Mouse (Mus musculus): ENCODE measurements around the gene Noxa1. TPM values are rescaled to one million over a fixed set of nuclear protein-coding genes. Genes with fewer than 3 reads are reported as not detected.

Noxa1 gene
- polyA plus RNA-seq, 1 experiment from 2014 or later: 4.4 TPM

GRCm38 (mm10) chr2:25120963-25121362 lies 26.0 kb upstream of the Noxa1 start:
- H3K9me3 ChIP-seq (ENCODE audit: control insufficient read depth, low read length): no peaks in the 10 kb centered on the region
- no peaks in the 10 kb centered on the region for H3K36me3 ChIP-seq (ENCODE audit: control insufficient read depth, insufficient read depth, low read length)
- no peak overlapping the region for H3K4me3 ChIP-seq (ENCODE audit: low read depth, low read length)
- no peak overlapping the region for H3K9ac ChIP-seq (ENCODE audit: low read length)
- H3K4me2 ChIP-seq (replicated peaks; ENCODE audit: low read depth): no peak overlapping the region
- H3K27ac ChIP-seq (replicated peaks): no peak overlapping the region
- 71% methylated on average over 7 of the region's 7 CpGs for WGBS
- no peak for TF ChIP-seq CTCF (IDR thresholded peaks at IDR 0.05; ENCODE audit: low read depth)
- TF ChIP-seq EP300 (optimal IDR thresholded peaks at IDR 0.05): no peak
- no peaks in the 10 kb centered on the region for H3K4me1 ChIP-seq (replicated peaks; ENCODE audit: control insufficient read depth, insufficient read depth)
- no peak for ATAC-seq (ENCODE audit: low FRiP score, low TSS enrichment)
- DNase-seq (ENCODE audit: low spot score): no peak
- no peaks in the 10 kb centered on the region for H3K27me3 ChIP-seq (ENCODE audit: control insufficient read depth, insufficient read depth, low read length)

- DNase-seq (ENCODE audit: low spot score): no peak
- H3K4me2 ChIP-seq (replicated peaks; ENCODE audit: low read depth): no peak overlapping the region
- no peaks in the 10 kb centered on the region for H3K36me3 ChIP-seq (ENCODE audit: control insufficient read depth, insufficient read depth, low read length)
- no peak overlapping the region for H3K9ac ChIP-seq (ENCODE audit: low read length)
- no peaks in the 10 kb centered on the region for H3K27me3 ChIP-seq (ENCODE audit: control insufficient read depth, insufficient read depth, low read length)
- no peaks in the 10 kb centered on the region for H3K9me3 ChIP-seq (ENCODE audit: control insufficient read depth, low read length)
- TF ChIP-seq CTCF (IDR thresholded peaks at IDR 0.05; ENCODE audit: low read depth) (no peak), EP300 (optimal IDR thresholded peaks at IDR 0.05) (no peak)
- 57% methylated on average over 2 of the region's 2 CpGs for WGBS
- no peak overlapping the region for H3K27ac ChIP-seq (replicated peaks)
- no peaks in the 10 kb centered on the region for H3K4me1 ChIP-seq (replicated peaks; ENCODE audit: control insufficient read depth, insufficient read depth)
- ATAC-seq (ENCODE audit: low FRiP score, low TSS enrichment): no peak
- H3K4me3 ChIP-seq (ENCODE audit: low read depth, low read length): no peak overlapping the region
Observed at GRCm38 (mm10) chr2:25115442-25115841, 20.5 kb upstream of the Noxa1 start.

- H3K27me3 ChIP-seq (ENCODE audit: control insufficient read depth, insufficient read depth, low read length): no peaks in the 10 kb centered on the region
- H3K27ac ChIP-seq (replicated peaks): no peak overlapping the region
- TF ChIP-seq EP300 (optimal IDR thresholded peaks at IDR 0.05) (no peak), CTCF (IDR thresholded peaks at IDR 0.05; ENCODE audit: low read depth) (no peak)
- H3K4me1 ChIP-seq (replicated peaks; ENCODE audit: control insufficient read depth, insufficient read depth): no peaks in the 10 kb centered on the region
- ATAC-seq (ENCODE audit: low FRiP score, low TSS enrichment) (no peak), DNase-seq (ENCODE audit: low spot score) (no peak)
- H3K9ac ChIP-seq (ENCODE audit: low read length): no peak overlapping the region
- no peak overlapping the region for H3K4me3 ChIP-seq (ENCODE audit: low read depth, low read length)
- no peak overlapping the region for H3K4me2 ChIP-seq (replicated peaks; ENCODE audit: low read depth)
- no peaks in the 10 kb centered on the region for H3K36me3 ChIP-seq (ENCODE audit: control insufficient read depth, insufficient read depth, low read length)
- 79% methylated on average over 2 of the region's 2 CpGs for WGBS
- H3K9me3 ChIP-seq (ENCODE audit: control insufficient read depth, low read length): no peaks in the 10 kb centered on the region
Observed at GRCm38 (mm10) chr2:25114308-25114707, 19.4 kb upstream of the Noxa1 start.

- no peaks in the 10 kb centered on the region for H3K27me3 ChIP-seq (ENCODE audit: control insufficient read depth, insufficient read depth, low read length)
- peak overlapping the region; percentile 56 for H3K27ac ChIP-seq (replicated peaks)
- H3K4me1 ChIP-seq (replicated peaks; ENCODE audit: control insufficient read depth, insufficient read depth): no peaks in the 10 kb centered on the region; the same call in 1 of the 2 replicates
- no peaks in the 10 kb centered on the region for H3K36me3 ChIP-seq (ENCODE audit: control insufficient read depth, insufficient read depth, low read length)
- no peaks in the 10 kb centered on the region for H3K9me3 ChIP-seq (ENCODE audit: control insufficient read depth, low read length)
- DNase-seq (ENCODE audit: low spot score): no peak
- H3K9ac ChIP-seq (ENCODE audit: low read length): no peak overlapping the region
- H3K4me3 ChIP-seq (ENCODE audit: low read depth, low read length): no peak overlapping the region
- TF ChIP-seq EP300 (optimal IDR thresholded peaks at IDR 0.05): no peak
- TF ChIP-seq CTCF (IDR thresholded peaks at IDR 0.05; ENCODE audit: low read depth): no peak
- ATAC-seq (ENCODE audit: low FRiP score, low TSS enrichment): peak; percentile 68
- H3K4me2 ChIP-seq (replicated peaks; ENCODE audit: low read depth): no peak overlapping the region
- 56% methylated on average over 9 of the region's 9 CpGs for WGBS
Observed at GRCm38 (mm10) chr2:25111184-25111791, 16.3 kb upstream of the Noxa1 start.

GRCm38 (mm10) chr2:25110505-25111183 lies 15.7 kb upstream of the Noxa1 start:
- Histone ChIP-seq H3K27ac (replicated peaks) (peak overlapping the region; percentile 56), H3K4me2 (replicated peaks; ENCODE audit: low read depth) (no peak overlapping the region), H3K27me3 (ENCODE audit: control insufficient read depth, insufficient read depth, low read length) (no peaks in the 10 kb centered on the region), H3K4me1 (replicated peaks; ENCODE audit: control insufficient read depth, insufficient read depth) (no peaks in the 10 kb centered on the region; the same call in 1 of the 2 replicates), H3K9ac (ENCODE audit: low read length) (no peak overlapping the region), H3K9me3 (ENCODE audit: control insufficient read depth, low read length) (no peaks in the 10 kb centered on the region), H3K36me3 (ENCODE audit: control insufficient read depth, insufficient read depth, low read length) (no peaks in the 10 kb centered on the region), H3K4me3 (ENCODE audit: low read depth, low read length) (no peak overlapping the region)
- TF ChIP-seq CTCF (IDR thresholded peaks at IDR 0.05; ENCODE audit: low read depth) (no peak), EP300 (optimal IDR thresholded peaks at IDR 0.05) (no peak)
- ATAC-seq (ENCODE audit: low FRiP score, low TSS enrichment) (no peak), DNase-seq (ENCODE audit: low spot score) (no peak)

- H3K4me2 ChIP-seq (replicated peaks; ENCODE audit: low read depth): no peak overlapping the region
- no peak overlapping the region for H3K27ac ChIP-seq (replicated peaks)
- no peak for DNase-seq (ENCODE audit: low spot score)
- H3K9me3 ChIP-seq (ENCODE audit: control insufficient read depth, low read length): no peaks in the 10 kb centered on the region
- H3K36me3 ChIP-seq (ENCODE audit: control insufficient read depth, insufficient read depth, low read length): no peaks in the 10 kb centered on the region
- H3K27me3 ChIP-seq (ENCODE audit: control insufficient read depth, insufficient read depth, low read length): no peaks in the 10 kb centered on the region
- H3K4me1 ChIP-seq (replicated peaks; ENCODE audit: control insufficient read depth, insufficient read depth): no peaks in the 10 kb centered on the region; the same call in 1 of the 2 replicates
- no peak for TF ChIP-seq EP300 (optimal IDR thresholded peaks at IDR 0.05)
- no peak for TF ChIP-seq CTCF (IDR thresholded peaks at IDR 0.05; ENCODE audit: low read depth)
- no peak overlapping the region for H3K4me3 ChIP-seq (ENCODE audit: low read depth, low read length)
- no peak for ATAC-seq (ENCODE audit: low FRiP score, low TSS enrichment)
- H3K9ac ChIP-seq (ENCODE audit: low read length): no peak overlapping the region
Observed at GRCm38 (mm10) chr2:25109487-25109886, 14.5 kb upstream of the Noxa1 start.

All from stomach, postnatal 0 days (tissue).